Mouse (Mus musculus): ENCODE results near the gene Nans. TPM values are rescaled to one million over a fixed set of nuclear protein-coding genes. Genes with fewer than 3 reads are reported as not detected.

The Nans gene
- polyA plus RNA-seq, 1 experiment from 2014 or later = 97.6 TPM

GRCm38 (mm10) chr4:46506801-46507610 lies 18.0 kb downstream of the Nans start:
- H3K4me3 ChIP-seq (ENCODE audit: low read depth, low read length) = peak overlapping the region; percentile 51
- H3K4me1 ChIP-seq (ENCODE audit: control insufficient read depth, insufficient read depth, low read length) = no peaks in the 10 kb centered on the region
- peak overlapping the region; percentile 96 for H3K4me2 ChIP-seq (ENCODE audit: low read depth, low read length)
- peaks cover 11% of the 10 kb centered on the region for H3K27me3 ChIP-seq (ENCODE audit: control insufficient read depth, insufficient read depth, low read length)
- H3K9me3 ChIP-seq (replicated peaks; ENCODE audit: control insufficient read depth, low read length) = no peaks in the 10 kb centered on the region
- DNase-seq (ENCODE audit: low spot score) = peak; percentile 95
- no peak overlapping the region; the same call in 1 of the 2 replicates for H3K27ac ChIP-seq (replicated peaks; ENCODE audit: low read depth, low read length)
- whole genome bisulfite sequencing = 0% methylated on average over 83 of the region's 94 CpGs
- 0 out of 2 replicates have a peak overlapping the region, but pooled peaks have one; percentile 22 for H3K9ac ChIP-seq (replicated peaks; ENCODE audit: low read length)
- peak; percentile 94 for ATAC-seq (replicated peaks; ENCODE audit: insufficient number of reproducible peaks, low FRiP score, low TSS enrichment, low read depth)
- no peaks in the 10 kb centered on the region; the same call in none of the 2 replicates for H3K36me3 ChIP-seq (replicated peaks; ENCODE audit: control insufficient read depth, insufficient read depth, low read depth, low read length)

GRCm38 (mm10) chr4:46507736-46508460 lies 18.9 kb downstream of the Nans start:
- Histone ChIP-seq H3K4me3 (ENCODE audit: low read depth, low read length) (0 out of 2 replicates have a peak overlapping the region, but pooled peaks have one; percentile 51), H3K27me3 (ENCODE audit: control insufficient read depth, insufficient read depth, low read length) (peaks cover 11% of the 10 kb centered on the region), H3K27ac (replicated peaks; ENCODE audit: low read depth, low read length) (no peak overlapping the region), H3K4me1 (ENCODE audit: control insufficient read depth, insufficient read depth, low read length) (no peaks in the 10 kb centered on the region), H3K9me3 (replicated peaks; ENCODE audit: control insufficient read depth, low read length) (no peaks in the 10 kb centered on the region), H3K4me2 (ENCODE audit: low read depth, low read length) (no peak overlapping the region; the same call in none of the 2 replicates), H3K9ac (replicated peaks; ENCODE audit: low read length) (no peak overlapping the region), H3K36me3 (replicated peaks; ENCODE audit: control insufficient read depth, insufficient read depth, low read depth, low read length) (no peaks in the 10 kb centered on the region; the same call in 1 of the 2 replicates)
- 9% methylated on average over 16 of the region's 16 CpGs for WGBS
- ATAC-seq (replicated peaks; ENCODE audit: insufficient number of reproducible peaks, low FRiP score, low TSS enrichment, low read depth) (no peak), DNase-seq (ENCODE audit: low spot score) (peak; percentile 82)

GRCm38 (mm10) chr4:46520491-46520890 lies 31.4 kb downstream of the Nans start:
- H3K27me3 ChIP-seq (ENCODE audit: control insufficient read depth, insufficient read depth, low read length) = no peaks in the 10 kb centered on the region
- DNase-seq (ENCODE audit: low spot score) = no peak
- no peak overlapping the region for H3K9ac ChIP-seq (replicated peaks; ENCODE audit: low read length)
- no peak overlapping the region for H3K4me2 ChIP-seq (ENCODE audit: low read depth, low read length)
- 93% methylated on average over 2 of the region's 2 CpGs for WGBS
- H3K4me1 ChIP-seq (ENCODE audit: control insufficient read depth, insufficient read depth, low read length) = no peaks in the 10 kb centered on the region
- no peak overlapping the region for H3K27ac ChIP-seq (replicated peaks; ENCODE audit: low read depth, low read length)
- no peaks in the 10 kb centered on the region for H3K9me3 ChIP-seq (replicated peaks; ENCODE audit: control insufficient read depth, low read length)
- H3K4me3 ChIP-seq (ENCODE audit: low read depth, low read length) = no peak overlapping the region
- ATAC-seq (replicated peaks; ENCODE audit: insufficient number of reproducible peaks, low FRiP score, low TSS enrichment, low read depth) = no peak
- no peaks in the 10 kb centered on the region for H3K36me3 ChIP-seq (replicated peaks; ENCODE audit: control insufficient read depth, insufficient read depth, low read depth, low read length)

GRCm38 (mm10) chr4:46521457-46521856 lies 32.4 kb downstream of the Nans start:
- Histone ChIP-seq H3K4me2 (ENCODE audit: low read depth, low read length) (no peak overlapping the region), H3K27me3 (ENCODE audit: control insufficient read depth, insufficient read depth, low read length) (no peaks in the 10 kb centered on the region), H3K27ac (replicated peaks; ENCODE audit: low read depth, low read length) (no peak overlapping the region), H3K4me3 (ENCODE audit: low read depth, low read length) (no peak overlapping the region), H3K4me1 (ENCODE audit: control insufficient read depth, insufficient read depth, low read length) (no peaks in the 10 kb centered on the region), H3K9me3 (replicated peaks; ENCODE audit: control insufficient read depth, low read length) (no peaks in the 10 kb centered on the region), H3K9ac (replicated peaks; ENCODE audit: low read length) (no peak overlapping the region), H3K36me3 (replicated peaks; ENCODE audit: control insufficient read depth, insufficient read depth, low read depth, low read length) (no peaks in the 10 kb centered on the region)
- DNase-seq (ENCODE audit: low spot score) = no peak
- 82% methylated on average over 10 of the region's 10 CpGs for WGBS
- ATAC-seq (replicated peaks; ENCODE audit: insufficient number of reproducible peaks, low FRiP score, low TSS enrichment, low read depth) = no peak

GRCm38 (mm10) chr4:46523324-46523723 lies 34.3 kb downstream of the Nans start:
- DNase-seq (ENCODE audit: low spot score) (no peak), ATAC-seq (replicated peaks; ENCODE audit: insufficient number of reproducible peaks, low FRiP score, low TSS enrichment, low read depth) (no peak)
- Histone ChIP-seq H3K27me3 (ENCODE audit: control insufficient read depth, insufficient read depth, low read length) (no peaks in the 10 kb centered on the region), H3K4me2 (ENCODE audit: low read depth, low read length) (no peak overlapping the region), H3K9ac (replicated peaks; ENCODE audit: low read length) (no peak overlapping the region), H3K4me1 (ENCODE audit: control insufficient read depth, insufficient read depth, low read length) (no peaks in the 10 kb centered on the region), H3K9me3 (replicated peaks; ENCODE audit: control insufficient read depth, low read length) (no peaks in the 10 kb centered on the region), H3K27ac (replicated peaks; ENCODE audit: low read depth, low read length) (no peak overlapping the region), H3K4me3 (ENCODE audit: low read depth, low read length) (no peak overlapping the region), H3K36me3 (replicated peaks; ENCODE audit: control insufficient read depth, insufficient read depth, low read depth, low read length) (no peaks in the 10 kb centered on the region)
- WGBS = 85% methylated on average over 4 of the region's 4 CpGs

GRCm38 (mm10) chr4:46526226-46526625 lies 37.2 kb downstream of the Nans start:
- Histone ChIP-seq H3K9me3 (replicated peaks; ENCODE audit: control insufficient read depth, low read length) (no peaks in the 10 kb centered on the region), H3K27me3 (ENCODE audit: control insufficient read depth, insufficient read depth, low read length) (no peaks in the 10 kb centered on the region), H3K4me1 (ENCODE audit: control insufficient read depth, insufficient read depth, low read length) (no peaks in the 10 kb centered on the region), H3K4me2 (ENCODE audit: low read depth, low read length) (no peak overlapping the region), H3K27ac (replicated peaks; ENCODE audit: low read depth, low read length) (no peak overlapping the region), H3K4me3 (ENCODE audit: low read depth, low read length) (no peak overlapping the region), H3K9ac (replicated peaks; ENCODE audit: low read length) (no peak overlapping the region), H3K36me3 (replicated peaks; ENCODE audit: control insufficient read depth, insufficient read depth, low read depth, low read length) (no peaks in the 10 kb centered on the region)
- DNase-seq (ENCODE audit: low spot score) (no peak), ATAC-seq (replicated peaks; ENCODE audit: insufficient number of reproducible peaks, low FRiP score, low TSS enrichment, low read depth) (no peak)
- 91% methylated on average over 3 of the region's 3 CpGs for WGBS

- Histone ChIP-seq H3K9ac (replicated peaks; ENCODE audit: low read length) (peak overlapping the region; percentile 32), H3K9me3 (replicated peaks; ENCODE audit: control insufficient read depth, low read length) (no peaks in the 10 kb centered on the region), H3K4me2 (ENCODE audit: low read depth, low read length) (peak overlapping the region; percentile 44), H3K4me3 (ENCODE audit: low read depth, low read length) (peak overlapping the region; percentile 19), H3K36me3 (replicated peaks; ENCODE audit: control insufficient read depth, insufficient read depth, low read depth, low read length) (no peaks in the 10 kb centered on the region), H3K27ac (replicated peaks; ENCODE audit: low read depth, low read length) (no peak overlapping the region), H3K4me1 (ENCODE audit: control insufficient read depth, insufficient read depth, low read length) (no peaks in the 10 kb centered on the region), H3K27me3 (ENCODE audit: control insufficient read depth, insufficient read depth, low read length) (no peaks in the 10 kb centered on the region)
- whole genome bisulfite sequencing = 29% methylated on average over 17 of the region's 17 CpGs
- DNase-seq (ENCODE audit: low spot score) (peak; percentile 14), ATAC-seq (replicated peaks; ENCODE audit: insufficient number of reproducible peaks, low FRiP score, low TSS enrichment, low read depth) (0 out of 2 replicates have a peak, but pooled peaks have one; percentile 39)
These were observed 37.9 kb downstream of the Nans start for GRCm38 (mm10) chr4:46526798-46527557.
